Mouse (Mus musculus): ENCODE data around the gene Brf1. TPM values are rescaled to one million over a fixed set of nuclear protein-coding genes. Genes with fewer than 3 reads are reported as not detected.
A peak's percentile ranks its signal among the peaks of the same experiment; 100 is the strongest.

Brf1 gene
- polyA plus RNA-seq, 1 experiment from 2014 or later, result 61.9 TPM

DNA sequence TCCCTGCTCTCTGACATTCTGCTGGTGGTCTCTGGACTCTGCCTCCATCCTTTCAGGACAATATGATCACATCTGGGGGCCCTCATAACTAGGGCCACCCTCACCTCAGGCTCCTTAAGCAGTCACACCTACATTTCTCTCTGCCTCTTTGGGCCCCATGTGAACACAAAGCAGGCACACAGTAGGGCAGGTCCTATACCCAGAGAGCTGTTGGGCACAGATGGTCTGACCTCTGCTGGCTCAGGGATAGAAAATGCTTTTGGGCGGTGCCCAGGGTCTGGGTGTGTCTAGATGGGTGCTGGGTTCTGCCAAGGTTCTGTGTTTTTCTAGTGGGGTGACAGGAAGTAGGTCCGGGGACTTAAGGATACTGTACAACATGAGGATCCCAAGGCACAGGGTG is 56.8 kb downstream of the Brf1 start:
- H3K4me2 ChIP-seq (replicated peaks), result no peak overlapping the region
- H3K9me3 ChIP-seq, result no peaks in the 10 kb centered on the region
- no peak overlapping the region for H3K27ac ChIP-seq
- no peak overlapping the region for H3K9ac ChIP-seq (replicated peaks)
- H3K4me3 ChIP-seq (replicated peaks), result no peak overlapping the region
- no peak for ATAC-seq
- peaks cover 34% of the 10 kb centered on the region for H3K4me1 ChIP-seq (replicated peaks)
- 90% methylated on average over 2 of the region's 2 CpGs for WGBS
- no peaks in the 10 kb centered on the region for H3K27me3 ChIP-seq
- H3K36me3 ChIP-seq, result no peaks in the 10 kb centered on the region

GRCm38 (mm10) chr12:112941776-112942713 is 58.5 kb downstream of the Brf1 start, which contains the start of gene Nudt14:
Gene Nudt14, minus strand, starts transcription at chr12:112942124.
- Histone ChIP-seq H3K27ac (no peak within 1 kb of the TSS), H3K4me3 (replicated peaks) (peak within 1 kb of the TSS; percentile 73), H3K36me3 (no peaks in the 10 kb centered on the region), H3K4me2 (replicated peaks) (peak within 1 kb of the TSS; percentile 65), H3K27me3 (no peaks in the 10 kb centered on the region), H3K9ac (replicated peaks) (peak within 1 kb of the TSS; percentile 80), H3K9me3 (no peaks in the 10 kb centered on the region), H3K4me1 (replicated peaks) (peaks cover 41% of the 10 kb centered on the region)
- peak; percentile 76 for ATAC-seq
- 3% methylated on average over 54 of the region's 58 CpGs for WGBS

DNA sequence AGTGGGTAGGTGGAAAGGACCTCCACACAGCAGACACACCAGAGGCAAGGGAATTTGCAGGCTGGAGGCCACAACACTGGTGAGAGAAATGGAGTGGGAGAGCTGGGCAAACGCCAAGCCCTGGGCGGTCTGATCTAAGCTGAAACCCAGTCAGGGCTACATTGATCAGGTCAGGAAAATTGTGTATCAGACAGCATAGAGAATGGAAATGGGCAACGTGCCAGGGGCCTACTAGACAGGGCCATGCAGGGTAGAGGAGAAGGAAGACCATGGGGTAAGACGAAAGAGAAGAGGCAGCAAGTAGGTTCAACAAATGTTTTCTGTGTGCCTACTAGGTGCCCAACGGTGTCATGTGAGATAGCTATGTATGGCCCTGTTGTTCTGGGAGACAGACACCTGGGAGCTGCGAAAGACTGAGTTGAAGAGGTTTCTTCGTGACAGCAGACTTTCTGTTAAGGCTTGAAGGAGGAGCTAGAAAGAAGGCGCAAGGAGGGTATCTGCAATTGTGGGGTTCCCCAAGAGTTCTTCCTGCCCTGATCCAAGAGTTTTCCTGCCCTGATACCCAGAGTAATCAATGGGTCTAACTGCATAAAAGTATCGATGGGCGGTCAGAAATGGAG is 59.2 kb downstream of the Brf1 start:
- peak; percentile 9; the same call in 1 of the 2 replicates for ATAC-seq

GRCm38 (mm10) chr12:112940710-112941109 is 59.8 kb downstream of the Brf1 start:
- 88% methylated on average over 9 of the region's 9 CpGs for WGBS
- Histone ChIP-seq H3K4me2 (replicated peaks) (peak overlapping the region; percentile 65), H3K4me3 (replicated peaks) (no peak overlapping the region), H3K27ac (no peak overlapping the region), H3K36me3 (no peaks in the 10 kb centered on the region), H3K4me1 (replicated peaks) (peaks cover 41% of the 10 kb centered on the region), H3K27me3 (no peaks in the 10 kb centered on the region), H3K9me3 (no peaks in the 10 kb centered on the region), H3K9ac (replicated peaks) (no peak overlapping the region)
- ATAC-seq, result no peak

More for the DNA sequence above, 59.2 kb downstream of the Brf1 start:
- peak overlapping the region; percentile 65 for H3K4me2 ChIP-seq (replicated peaks)
- peaks cover 41% of the 10 kb centered on the region for H3K4me1 ChIP-seq (replicated peaks)
- WGBS, result 50% methylated on average over 10 of the region's 10 CpGs
- H3K9ac ChIP-seq (replicated peaks), result peak overlapping the region; percentile 80
- H3K27ac ChIP-seq, result no peak overlapping the region
- no peaks in the 10 kb centered on the region for H3K27me3 ChIP-seq
- H3K4me3 ChIP-seq (replicated peaks), result peak overlapping the region; percentile 73
- H3K9me3 ChIP-seq, result no peaks in the 10 kb centered on the region
- H3K36me3 ChIP-seq, result no peaks in the 10 kb centered on the region

GRCm38 (mm10) chr12:112940238-112940637 is 60.3 kb downstream of the Brf1 start:
- H3K4me3 ChIP-seq (replicated peaks), result no peak overlapping the region
- H3K9ac ChIP-seq (replicated peaks), result 0 out of 2 replicates have a peak overlapping the region, but pooled peaks have one; percentile 32
- no peak overlapping the region for H3K4me2 ChIP-seq (replicated peaks)
- WGBS, result 89% methylated on average over 4 of the region's 4 CpGs
- no peaks in the 10 kb centered on the region for H3K9me3 ChIP-seq
- H3K36me3 ChIP-seq, result no peaks in the 10 kb centered on the region
- no peak for ATAC-seq
- H3K4me1 ChIP-seq (replicated peaks), result peaks cover 41% of the 10 kb centered on the region
- no peaks in the 10 kb centered on the region for H3K27me3 ChIP-seq
- no peak overlapping the region; the same call in 1 of the 2 replicates for H3K27ac ChIP-seq

DNA sequence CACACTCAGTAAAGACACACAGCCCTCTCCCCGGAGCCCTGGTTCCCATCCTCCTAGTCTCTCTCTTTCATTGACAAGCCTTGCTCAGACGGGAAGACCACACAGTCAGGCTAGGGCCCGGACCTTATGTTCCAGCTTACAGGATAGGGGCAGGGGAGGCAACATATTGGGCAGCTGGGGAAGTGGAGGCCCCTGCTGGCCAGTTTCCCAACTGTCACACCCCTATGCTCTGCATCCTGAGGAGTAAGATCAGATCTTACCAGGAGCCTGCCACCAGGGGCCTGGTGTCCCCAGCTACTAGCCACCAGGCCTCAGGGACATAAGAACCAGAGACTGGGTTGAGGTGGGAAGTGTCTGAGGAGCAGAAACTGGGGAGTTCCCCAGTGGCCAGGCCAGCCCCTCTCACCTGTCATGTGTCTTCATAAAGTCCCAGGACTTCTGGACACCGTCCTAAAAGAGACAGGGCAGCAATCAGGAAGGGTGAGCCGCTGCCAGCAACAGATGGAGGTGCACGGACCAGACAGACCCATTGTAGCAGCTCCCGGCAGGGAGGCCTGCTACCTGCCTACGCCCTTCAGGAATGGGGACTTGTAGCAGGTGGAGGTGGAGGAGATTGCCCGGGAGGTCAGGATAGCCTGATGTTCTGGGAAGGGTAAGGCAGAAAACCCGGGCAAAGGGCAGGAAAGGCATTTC is 61.5 kb downstream of the Brf1 start:
- no peak overlapping the region for H3K4me2 ChIP-seq (replicated peaks)
- H3K27ac ChIP-seq, result no peak overlapping the region
- no peaks in the 10 kb centered on the region for H3K36me3 ChIP-seq
- H3K4me1 ChIP-seq (replicated peaks), result peaks cover 41% of the 10 kb centered on the region
- no peaks in the 10 kb centered on the region for H3K27me3 ChIP-seq
- ATAC-seq, result peak; percentile 32; the same call in 1 of the 2 replicates
- H3K4me3 ChIP-seq (replicated peaks), result no peak overlapping the region
- no peak overlapping the region for H3K9ac ChIP-seq (replicated peaks)
- no peaks in the 10 kb centered on the region for H3K9me3 ChIP-seq
- WGBS, result 55% methylated on average over 10 of the region's 10 CpGs

DNA sequence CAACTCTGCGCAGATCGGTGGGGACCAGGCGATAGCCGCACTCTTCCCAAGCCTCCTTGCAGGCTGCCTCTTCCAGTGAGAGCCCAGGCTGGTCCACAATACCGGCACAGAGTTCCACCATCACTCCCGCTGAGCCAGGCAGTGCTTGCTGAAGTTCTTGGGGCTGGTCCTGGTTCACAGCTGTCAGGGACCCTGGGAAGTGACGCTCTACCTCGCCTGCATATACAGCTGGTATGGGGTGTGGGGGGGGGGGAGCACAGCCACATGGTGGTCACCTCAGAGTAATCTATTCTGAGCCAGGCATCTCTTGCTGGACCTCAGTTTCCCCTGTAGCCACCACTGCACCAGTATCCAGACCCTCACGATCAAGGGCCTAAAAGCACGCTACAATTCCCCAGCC is 62.1 kb downstream of the Brf1 start:
- Histone ChIP-seq H3K4me3 (replicated peaks) (no peak overlapping the region), H3K9ac (replicated peaks) (peak overlapping the region; percentile 0; the same call in 1 of the 2 replicates), H3K36me3 (no peaks in the 10 kb centered on the region), H3K9me3 (no peaks in the 10 kb centered on the region), H3K4me1 (replicated peaks) (peaks cover 41% of the 10 kb centered on the region), H3K27ac (no peak overlapping the region), H3K4me2 (replicated peaks) (no peak overlapping the region), H3K27me3 (no peaks in the 10 kb centered on the region)
- ATAC-seq, result no peak
- 86% methylated on average over 10 of the region's 10 CpGs for whole genome bisulfite sequencing

DNA sequence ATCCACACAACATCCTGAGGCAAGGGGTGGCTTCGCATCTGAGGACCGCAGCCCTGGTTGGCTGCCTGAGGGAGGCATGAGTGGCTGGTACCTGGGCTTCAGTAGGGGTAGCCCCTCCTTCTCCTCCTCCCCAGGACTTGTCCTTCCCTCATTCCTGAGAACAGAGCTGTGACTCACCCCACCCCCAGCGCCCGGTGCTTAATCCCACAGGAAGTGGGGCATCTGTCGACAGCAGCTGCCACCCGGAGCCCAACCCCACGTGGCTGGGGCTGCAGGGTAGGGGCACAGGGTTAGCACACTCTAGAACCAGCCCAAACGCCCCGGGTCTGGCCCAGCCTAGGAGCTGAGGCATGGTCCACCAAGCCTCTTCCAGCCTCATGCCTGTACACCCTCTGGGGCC is 62.6 kb downstream of the Brf1 start:
- Histone ChIP-seq H3K4me2 (replicated peaks) (no peak overlapping the region), H3K27me3 (no peaks in the 10 kb centered on the region), H3K4me3 (replicated peaks) (no peak overlapping the region), H3K9me3 (no peaks in the 10 kb centered on the region), H3K36me3 (no peaks in the 10 kb centered on the region), H3K27ac (no peak overlapping the region), H3K4me1 (replicated peaks) (peaks cover 41% of the 10 kb centered on the region), H3K9ac (replicated peaks) (peak overlapping the region; percentile 0; the same call in 1 of the 2 replicates)
- no peak for ATAC-seq
- 47% methylated on average over 9 of the region's 9 CpGs for WGBS

DNA sequence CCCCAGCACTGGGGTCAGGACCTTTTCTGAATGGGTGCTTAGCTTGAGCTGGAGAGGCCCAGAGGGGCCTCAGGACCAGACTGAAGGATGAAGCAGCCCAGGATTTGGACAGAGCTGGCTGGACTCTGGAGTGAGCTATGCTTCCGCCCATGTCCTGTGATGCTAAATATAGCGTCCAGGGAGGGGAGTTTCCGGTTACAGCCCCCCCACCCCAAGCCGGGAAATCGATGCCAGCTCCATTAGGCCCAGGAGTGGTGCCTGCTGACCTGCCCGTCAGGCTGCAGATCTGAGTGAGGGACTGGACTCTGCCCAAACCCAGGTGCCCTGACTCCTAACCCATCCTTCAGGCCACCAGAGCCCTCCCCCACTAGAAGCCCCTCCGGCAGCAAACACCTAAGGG is 67.9 kb downstream of the Brf1 start:
- Histone ChIP-seq H3K4me2 (replicated peaks) (no peak overlapping the region), H3K9ac (replicated peaks) (no peak overlapping the region), H3K27me3 (peaks cover 40% of the 10 kb centered on the region), H3K4me3 (replicated peaks) (no peak overlapping the region), H3K27ac (no peak overlapping the region), H3K9me3 (no peaks in the 10 kb centered on the region), H3K4me1 (replicated peaks) (peaks cover 20% of the 10 kb centered on the region), H3K36me3 (no peaks in the 10 kb centered on the region)
- no peak for ATAC-seq
- WGBS, result 68% methylated on average over 7 of the region's 7 CpGs

DNA sequence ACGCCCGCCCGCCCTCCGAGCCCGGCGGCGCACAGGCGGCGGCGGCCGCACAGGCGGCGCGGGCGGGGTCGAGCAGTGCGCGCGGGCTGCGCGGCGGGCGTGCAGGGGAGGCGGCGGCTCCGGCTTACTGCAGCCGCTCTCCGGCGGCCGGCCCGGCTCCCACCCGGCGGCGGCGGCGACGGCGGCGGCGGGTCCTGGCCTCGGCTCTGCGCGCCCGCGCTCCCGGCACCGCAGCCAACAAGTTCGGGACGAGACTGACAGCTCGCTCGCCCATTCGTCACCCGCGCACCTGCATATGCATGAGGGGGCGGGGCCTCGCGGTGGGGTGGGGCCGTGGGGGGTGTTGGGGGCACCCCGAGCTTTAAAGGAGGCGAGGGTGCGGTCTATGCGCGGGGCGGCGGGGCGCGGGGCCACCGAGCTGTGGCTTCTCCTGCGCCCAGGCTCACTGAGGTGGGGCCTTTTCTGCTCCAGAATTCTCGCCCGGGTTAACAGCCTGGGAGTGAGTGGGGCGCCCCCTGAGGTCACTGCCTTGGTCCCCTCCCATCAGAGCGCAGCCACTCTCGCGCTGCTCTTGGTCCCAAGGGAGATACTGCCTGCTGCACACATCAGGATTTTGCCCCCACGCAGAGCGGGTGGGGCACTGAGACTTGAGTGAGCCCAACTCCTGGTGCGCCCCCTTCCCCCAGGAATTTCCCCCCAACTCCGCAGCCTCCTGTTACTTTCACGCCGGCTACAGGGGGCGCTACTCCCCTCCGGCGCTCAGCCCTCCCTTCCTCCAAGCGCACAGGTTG is 70.7 kb downstream of the Brf1 start, which contains the start of gene Jag2:
Jag2 (minus strand) TSS at position 215 of the 791 bp plus-strand sequence.
- under 1% methylated on average over 54 of the region's 85 CpGs for WGBS
- H3K9me3 ChIP-seq, result no peaks in the 10 kb centered on the region
- peak within 1 kb of the TSS; percentile 85 for H3K27ac ChIP-seq
- H3K4me3 ChIP-seq (replicated peaks), result peak within 1 kb of the TSS; percentile 70
- H3K4me1 ChIP-seq (replicated peaks), result peaks cover 37% of the 10 kb centered on the region
- peak; percentile 58 for ATAC-seq
- peak within 1 kb of the TSS; percentile 78 for H3K4me2 ChIP-seq (replicated peaks)
- H3K36me3 ChIP-seq, result no peaks in the 10 kb centered on the region
- H3K27me3 ChIP-seq, result peaks cover 55% of the 10 kb centered on the region
- H3K9ac ChIP-seq (replicated peaks), result peak within 1 kb of the TSS; percentile 84

Measured in midbrain, embryonic 13.5 days (tissue).